Mouse (Mus musculus) thymus, postnatal 0 days (tissue): ENCODE data around the gene Atic. TPM values are rescaled to one million over a fixed set of nuclear protein-coding genes. Genes with fewer than 3 reads are reported as not detected.

Experiments
- DNase-seq: peaks from one replicate; pipeline ENCODE4 v3.0.0-alpha.2; 2015; ENCODE audit warnings: low spot score
- polyA plus RNA-seq: library from polyadenylated mRNA; unstranded; fragments of >200 nt; fragmentation: Nextera tagmentation; extraction: Ambion mirVana; gene quantifications from 2 replicates; pipeline ENCODE4 v1.2.1, GENCODE M21; 2015

The Atic gene
- 80.8 and 92.4 TPM in 2 replicates for polyA plus RNA-seq

DNA sequence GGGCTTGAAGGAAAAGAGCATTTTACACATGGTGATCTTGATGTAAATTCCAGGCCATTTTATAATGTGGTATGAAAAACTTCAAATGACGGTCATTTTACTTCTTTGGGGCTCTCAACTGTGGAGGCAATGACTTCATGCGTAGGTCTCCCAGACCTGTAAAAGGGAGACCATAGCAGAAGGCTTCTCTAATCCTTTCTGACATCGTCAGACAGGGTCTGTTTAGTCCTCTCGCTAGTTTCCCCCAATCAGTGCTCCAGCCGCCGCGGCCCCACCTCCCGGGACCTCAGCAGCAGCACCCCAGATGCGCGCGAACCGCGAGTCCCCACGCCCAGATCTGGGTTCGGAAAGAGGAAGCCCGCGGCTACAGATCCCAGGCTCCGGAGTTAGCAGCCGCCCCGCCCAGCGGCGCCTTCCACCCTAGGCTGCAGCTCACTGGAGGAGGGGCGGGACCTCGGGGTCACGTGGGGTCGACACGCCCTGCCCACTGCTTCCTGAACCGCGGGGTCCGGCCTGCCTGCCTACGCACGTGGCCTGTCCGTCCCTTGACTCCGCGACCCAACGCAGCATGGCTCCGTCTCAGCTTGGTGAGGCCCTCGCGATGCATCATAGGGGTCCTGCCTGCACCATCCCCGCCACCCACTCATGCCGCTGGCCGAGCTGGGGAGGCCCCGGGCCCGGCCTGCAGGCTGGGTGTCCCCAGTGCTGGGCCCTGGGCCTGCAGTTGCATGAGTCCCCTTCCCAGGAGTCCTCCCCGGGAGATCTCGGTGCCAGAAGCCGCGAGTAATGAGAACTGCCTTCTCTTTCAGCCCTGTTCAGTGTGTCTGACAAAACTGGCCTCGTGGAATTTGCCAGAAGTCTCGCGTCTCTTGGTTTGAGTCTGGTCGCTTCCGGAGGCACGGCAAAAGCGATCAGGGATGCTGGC, at the start of gene Atic:
Gene Atic (plus strand): TSS at position 463 of the 925 bp plus-strand sequence.
- peak; percentile 92 for DNase-seq

DNA sequence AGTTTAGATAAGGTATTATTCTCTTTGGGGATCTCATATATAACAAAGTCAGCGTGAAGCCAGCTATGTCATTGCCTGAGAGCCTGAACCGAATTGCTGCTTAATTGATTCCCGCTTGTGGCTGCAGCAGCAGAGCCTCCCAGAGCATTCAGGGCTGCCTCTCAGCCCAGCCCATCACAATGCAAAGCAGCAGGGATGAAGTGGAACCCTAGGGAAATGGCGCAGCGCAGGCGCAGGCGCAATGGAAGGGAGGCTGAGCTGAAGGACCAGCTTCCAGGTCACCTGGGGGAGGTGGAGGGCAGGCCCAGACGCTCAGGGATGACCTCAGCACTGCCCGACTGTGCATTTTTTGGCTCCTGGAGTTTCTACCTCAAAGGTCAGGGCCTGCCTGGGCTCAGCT, 49.7 kb upstream of the Atic start:
- DNase-seq, result no peak

DNA sequence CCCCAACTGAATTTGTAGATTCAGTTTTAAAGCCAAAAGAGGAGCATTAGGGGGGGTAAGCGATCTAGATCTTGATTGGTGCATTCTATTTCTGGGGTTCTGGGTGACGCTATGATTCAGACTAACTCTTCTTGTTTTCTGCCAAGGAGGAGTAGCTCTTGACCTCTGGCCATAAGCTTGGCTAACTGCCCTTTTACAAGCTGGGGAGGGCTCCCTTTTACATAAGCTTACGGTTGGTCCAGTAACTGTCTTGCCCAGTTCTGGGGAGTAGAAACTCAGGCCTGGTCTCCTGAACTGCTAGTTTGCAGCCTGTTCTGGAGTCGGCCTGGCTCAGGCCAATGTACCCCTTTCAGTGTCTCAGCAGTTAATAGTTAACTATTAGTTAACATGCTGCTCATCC, 41.9 kb upstream of the Atic start:
- no peak for DNase-seq

DNA sequence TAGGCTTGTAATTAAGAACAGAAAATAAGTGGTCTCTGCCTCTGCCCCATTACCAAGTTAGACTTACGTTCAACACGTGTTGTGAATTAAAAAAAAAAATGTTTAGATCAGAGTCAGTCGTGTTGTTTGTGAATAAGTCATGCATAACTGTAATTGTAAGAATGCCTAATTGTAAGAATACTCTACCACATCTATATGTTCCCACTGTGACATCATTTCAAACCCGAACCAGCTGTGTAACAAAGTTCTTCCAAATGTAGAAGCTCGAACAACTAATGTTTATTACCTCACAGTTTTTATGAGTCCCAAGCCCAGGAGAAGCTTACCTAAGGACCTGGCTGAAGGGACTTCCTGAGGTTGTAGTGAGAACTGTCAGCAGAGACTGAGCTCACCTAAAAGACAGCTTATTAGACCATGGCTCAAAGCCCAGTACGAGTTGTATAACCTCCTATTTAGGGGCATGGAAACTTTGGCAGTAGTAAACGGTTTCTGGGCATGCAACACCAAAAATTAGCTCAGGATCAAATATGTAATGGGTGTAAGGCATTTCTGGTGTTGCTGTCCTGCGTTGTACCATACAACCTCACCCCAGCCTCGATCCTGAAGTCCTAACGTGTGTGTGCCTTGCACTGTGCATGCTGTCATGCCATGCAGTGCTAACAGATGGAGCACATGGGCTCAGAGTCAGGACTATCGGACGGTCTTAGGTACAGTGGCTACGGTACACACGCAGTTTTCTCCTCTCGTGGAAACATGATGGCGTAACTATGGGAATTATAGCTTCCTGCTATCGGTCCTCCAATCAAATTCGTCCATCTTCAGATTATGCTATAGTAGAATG, 27.9 kb upstream of the Atic start:
- DNase-seq, result no peak

DNA sequence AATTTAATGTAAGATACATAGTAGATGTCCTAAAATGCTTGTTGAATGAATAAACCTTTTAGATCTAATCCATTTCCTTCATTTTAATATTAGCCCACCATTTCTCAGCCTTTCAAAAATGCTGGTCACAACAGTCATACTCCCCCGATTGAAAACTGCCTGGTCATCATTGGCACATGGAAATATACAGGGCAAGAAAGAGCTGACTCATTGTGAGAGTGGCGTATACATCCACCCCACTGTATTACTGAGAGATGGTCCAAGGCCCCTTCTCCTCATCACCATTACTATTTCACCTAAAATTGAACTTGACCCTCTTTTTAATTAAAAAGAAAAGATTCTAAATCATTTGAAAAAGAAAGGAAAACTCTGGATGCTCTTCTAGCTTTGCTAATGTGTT, 26.2 kb upstream of the Atic start:
- DNase-seq, result no peak

DNA sequence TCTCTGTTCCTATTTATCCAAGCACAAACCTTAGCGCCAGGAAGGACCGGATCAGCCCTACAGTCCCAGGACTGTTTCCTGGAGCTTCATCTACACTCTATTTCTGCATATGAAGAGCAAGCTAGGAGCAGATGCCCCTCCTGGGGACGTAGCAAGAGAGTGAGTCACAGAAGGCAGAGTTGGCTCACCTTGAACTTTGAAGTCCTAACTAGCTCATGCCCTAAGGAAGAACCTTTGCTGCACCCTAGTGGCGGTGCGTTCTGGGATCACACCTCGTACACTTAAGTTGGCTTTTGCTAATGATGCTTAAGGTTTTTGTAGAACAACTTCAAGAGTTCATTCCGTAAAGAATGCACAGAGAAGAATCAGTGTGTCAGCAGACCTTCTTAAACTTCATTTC, 25.3 kb upstream of the Atic start:
- peak; percentile 36 for DNase-seq

DNA sequence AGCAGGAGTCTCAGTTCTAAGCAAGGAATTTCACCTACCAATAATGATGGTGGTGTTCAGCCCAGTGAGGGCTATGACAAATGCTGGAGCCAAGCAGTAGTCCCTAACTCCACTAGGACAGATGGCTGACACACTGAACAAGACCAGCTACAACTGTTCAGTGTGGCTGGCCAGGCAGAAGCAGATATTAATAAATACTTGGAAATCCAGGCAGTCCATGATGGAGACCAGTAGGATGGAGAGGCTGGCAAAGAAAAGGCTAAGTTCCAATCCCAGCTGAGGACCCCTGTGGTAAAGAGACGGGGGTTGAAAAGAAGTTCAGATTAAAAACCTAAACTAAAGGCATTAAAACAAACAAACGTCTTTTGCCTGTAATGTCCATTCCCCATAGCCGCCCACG, 17.3 kb upstream of the Atic start:
- no peak for DNase-seq

DNA sequence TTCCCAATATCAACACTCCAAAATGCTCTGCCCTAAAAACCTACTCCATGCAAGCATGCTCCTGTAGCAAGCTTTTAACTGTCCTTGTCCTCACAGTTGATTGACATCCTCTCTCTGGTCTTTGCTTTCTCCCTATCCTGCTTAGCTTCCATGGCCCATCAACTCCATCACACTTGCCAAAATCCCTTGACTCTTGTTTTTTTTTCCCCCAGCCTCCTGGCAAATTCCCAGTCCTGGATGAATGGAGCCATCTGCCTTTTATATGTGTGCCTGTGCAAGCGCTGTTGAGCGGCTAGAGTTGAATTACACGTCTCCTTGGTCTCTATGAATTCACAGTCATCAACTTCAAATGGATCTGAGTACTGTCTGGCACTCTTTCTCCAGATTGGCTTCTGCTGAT, 16.5 kb upstream of the Atic start:
- DNase-seq, result no peak

DNA sequence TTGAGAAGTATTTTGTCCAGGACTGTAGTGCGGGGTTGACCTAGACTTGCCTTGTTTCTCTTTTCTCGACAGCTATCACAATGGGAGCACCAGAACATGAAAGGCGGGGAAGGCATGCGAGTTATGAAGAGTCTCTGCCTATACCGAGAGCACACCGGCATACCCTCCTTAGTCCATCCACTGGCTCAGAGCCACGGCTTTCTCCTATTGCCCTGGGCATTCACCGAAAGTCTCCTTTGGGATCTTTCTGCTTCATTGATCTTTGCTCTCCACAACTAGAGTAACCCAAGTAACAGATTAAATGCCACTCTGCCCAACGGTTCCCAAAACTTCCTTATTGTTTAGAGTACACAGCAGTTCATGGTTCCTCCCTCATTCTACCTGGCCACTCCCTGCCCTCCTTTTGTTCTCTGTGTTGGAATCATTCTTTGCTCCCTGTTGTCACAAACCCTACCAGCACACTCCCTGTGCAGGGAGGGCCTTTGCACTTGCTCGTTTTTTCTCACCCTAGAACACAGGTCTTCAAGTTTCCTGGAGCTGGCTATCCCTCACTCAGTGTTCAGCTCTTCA, 6.2 kb upstream of the Atic start:
- DNase-seq, result no peak

DNA sequence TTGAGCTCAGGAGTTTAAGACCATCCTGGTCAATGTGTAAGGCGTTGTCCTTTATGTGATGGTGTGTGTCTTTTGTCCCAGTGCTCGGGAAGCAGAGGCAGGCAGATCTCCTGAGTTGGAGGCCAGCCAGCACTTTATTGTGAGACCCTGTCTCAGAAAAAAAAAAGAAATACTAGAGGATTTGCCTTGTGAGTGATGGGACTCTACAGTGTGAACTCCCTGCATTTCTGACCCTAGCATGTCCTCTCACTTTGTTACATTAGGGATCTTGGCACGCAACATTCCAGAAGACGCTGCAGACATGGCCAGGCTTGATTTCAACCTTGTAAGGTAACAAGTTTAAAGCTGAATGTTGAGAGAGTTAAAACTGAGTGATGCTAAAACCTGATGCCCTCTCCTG, 3.7 kb downstream of the Atic start:
- DNase-seq, result no peak

DNA sequence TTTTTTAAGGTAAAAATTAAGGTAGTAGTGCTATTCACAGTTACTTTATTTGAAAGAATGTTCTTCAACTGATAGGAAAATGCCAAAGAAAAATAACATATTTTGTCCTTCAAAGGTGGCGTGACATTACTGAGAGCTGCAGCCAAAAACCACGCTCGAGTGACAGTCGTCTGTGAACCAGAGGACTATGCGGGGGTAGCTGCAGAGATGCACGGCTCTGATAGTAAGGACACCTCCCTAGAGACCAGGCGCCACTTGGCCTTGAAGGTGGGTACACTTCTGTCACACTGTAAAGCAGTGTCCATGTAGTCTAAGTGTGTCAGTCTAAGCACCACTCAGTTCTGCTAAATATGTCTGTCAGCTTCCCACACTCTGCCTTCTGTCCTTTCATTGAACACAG, 7.3 kb downstream of the Atic start:
- no peak for DNase-seq

DNA sequence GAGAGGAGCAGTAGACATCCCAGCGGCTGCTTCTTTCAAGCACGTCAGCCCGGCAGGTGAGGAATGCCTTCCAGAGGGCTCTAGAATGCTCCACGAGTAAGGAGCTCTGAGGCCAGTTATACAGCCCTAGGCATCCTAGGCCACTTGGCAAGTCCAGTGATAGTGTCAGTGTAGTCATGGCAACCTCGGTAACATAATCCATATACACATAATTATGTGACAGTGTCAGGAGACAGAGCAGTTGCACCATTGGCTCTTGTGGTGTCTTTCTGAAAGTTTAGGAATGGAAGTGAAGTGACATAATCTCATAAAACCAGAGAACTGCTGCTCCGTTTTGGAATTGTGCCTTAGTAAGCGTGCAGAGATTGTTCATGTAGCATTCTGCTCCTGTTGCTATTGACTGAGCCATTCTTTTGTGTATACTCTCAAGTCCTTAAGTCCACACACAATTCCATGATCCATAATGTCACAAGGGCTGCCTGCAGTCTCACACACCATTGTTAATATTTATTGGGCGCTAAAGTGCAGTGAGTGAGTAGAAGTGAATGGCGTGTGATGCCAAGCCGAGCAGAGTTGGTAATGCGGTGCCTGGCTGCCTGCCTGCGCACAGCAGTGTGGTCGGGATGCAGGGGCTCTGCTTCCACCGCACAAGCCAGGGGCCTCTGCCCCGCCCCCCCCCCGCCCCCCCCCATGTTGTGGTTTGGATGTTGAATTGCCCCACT, 11.1 kb downstream of the Atic start:
- no peak for DNase-seq

DNA sequence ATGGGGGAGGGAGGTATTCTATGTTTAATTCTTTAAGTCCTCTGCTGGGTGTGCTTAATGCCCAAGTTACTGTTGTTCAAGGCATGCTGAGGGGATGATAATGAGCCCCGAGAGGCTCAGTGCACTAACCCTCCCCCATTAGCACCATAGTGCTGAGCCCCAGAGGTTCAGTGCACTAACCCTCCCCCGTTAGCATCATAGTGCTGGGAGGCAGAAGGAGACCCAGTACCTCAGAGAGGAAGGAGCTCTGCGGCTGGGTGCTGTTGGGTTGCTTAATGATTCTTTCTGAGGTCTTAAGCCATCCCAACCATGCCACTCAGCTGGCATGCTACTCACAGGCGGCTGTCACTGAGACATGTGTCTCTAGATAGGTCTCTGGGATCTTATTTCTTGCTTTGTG, 13.2 kb downstream of the Atic start:
- no peak for DNase-seq

DNA sequence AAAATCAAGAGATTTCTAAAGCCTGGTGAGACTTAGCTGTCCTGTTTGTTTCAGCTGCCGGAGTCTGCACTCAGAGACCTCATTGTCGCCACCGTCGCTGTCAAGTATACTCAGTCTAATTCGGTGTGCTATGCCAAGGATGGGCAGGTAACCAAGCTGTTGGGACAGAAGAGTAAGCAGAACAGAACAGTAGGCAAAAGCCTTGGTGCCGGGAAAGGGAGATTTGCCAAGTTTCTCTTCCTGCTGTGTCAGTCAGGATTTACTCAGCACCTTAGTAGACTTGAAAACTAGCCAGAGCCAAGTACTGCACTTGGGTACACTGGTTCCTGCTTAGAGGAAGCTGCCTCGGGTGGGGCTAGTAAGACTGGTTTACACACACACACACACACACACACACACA, 19.0 kb downstream of the Atic start:
- no peak for DNase-seq

DNA sequence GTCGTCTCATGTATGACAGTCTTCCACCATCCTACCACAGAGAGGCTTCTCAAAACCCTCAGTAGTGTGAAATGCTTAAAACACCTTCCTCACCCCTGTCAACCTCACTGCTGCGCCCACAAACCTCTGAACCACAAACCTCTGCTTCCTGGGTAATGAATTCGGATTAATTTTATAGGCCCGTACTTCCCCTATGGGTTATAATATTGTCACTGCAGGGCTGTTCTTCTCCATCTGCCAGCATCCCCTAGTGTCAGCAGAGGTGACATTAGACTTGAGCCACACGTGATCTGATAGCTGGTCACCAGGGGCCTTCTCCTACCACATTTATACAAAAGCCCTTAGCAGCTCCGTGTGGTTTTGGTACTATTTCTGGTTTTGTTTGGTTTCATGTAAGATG, 19.9 kb downstream of the Atic start:
- DNase-seq, result no peak

DNA sequence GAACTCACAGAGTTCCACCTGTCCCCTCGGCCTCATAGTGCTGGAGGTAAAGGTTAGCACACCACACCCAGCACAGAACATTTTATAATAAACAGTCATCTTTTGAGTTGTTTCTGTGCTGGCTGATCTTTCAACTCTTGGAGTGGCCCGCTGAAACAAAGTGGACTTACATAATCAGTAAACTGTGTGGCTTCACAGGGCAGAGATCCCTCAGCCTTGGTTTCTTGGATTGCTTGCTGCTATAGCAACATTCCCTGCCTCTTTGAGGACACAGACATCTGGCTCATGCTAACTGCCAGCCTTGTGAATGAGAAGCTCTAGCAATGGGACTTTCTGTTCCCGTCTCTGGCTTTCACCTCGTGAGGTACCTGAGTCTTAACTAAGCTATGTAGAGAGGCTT, 22.6 kb downstream of the Atic start:
- no peak for DNase-seq

DNA sequence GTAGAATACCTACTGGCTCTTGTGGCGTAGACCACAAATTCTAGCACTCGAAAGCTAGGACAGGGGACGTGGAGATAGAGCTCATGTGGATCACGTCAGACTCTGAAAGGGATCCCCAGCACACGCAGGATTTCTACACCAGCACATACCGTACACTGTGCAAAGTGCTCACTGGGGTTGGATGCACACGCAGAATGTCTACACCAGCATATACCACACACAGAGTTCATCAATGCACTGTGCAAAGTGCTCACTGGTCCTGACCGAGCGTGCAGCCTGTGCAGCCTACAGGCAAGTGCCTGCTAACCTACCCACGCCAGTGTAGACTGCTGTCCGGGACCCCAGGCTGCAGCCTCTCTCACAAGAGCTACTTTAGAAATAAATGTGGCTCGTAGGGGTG, 23.5 kb downstream of the Atic start:
- no peak for DNase-seq

DNA sequence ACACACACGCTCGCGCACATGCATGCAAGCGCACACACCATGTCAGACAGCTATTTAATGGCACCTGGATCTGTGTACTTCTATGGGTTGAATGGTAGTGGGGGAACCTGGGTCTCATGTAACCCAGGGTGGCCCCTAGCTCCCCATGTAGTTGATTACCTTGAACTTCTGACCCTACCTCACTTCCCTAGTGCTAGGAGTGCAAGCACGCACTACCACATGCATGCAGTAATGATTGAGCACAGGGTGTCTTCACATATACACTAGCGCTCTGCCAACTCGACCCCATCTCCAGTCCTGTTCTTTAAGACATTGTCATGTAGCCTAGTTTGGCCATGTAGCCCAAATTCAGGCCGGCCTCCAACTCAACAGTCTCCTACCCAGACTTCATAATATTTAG, 26.4 kb downstream of the Atic start:
- no peak for DNase-seq

DNA sequence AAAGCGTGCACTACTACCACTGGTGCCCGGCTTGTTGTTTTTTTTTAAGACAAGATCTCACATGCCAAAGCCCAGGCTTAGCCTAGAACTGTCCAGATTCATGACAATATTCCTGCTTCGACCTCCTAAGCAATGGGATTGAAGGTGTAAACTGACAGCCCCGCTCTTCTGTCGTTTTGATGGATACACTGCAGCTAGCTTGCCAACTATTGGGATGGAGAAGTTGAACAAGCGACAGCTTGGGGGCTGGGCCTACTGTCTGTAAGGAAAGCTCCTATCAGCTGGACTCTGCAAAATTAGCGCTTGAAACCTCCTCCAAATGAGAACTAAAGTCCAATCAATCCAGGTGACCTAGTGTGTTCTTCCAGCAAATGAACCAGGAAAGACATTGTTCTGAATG, 26.9 kb downstream of the Atic start:
- DNase-seq, result no peak

DNA sequence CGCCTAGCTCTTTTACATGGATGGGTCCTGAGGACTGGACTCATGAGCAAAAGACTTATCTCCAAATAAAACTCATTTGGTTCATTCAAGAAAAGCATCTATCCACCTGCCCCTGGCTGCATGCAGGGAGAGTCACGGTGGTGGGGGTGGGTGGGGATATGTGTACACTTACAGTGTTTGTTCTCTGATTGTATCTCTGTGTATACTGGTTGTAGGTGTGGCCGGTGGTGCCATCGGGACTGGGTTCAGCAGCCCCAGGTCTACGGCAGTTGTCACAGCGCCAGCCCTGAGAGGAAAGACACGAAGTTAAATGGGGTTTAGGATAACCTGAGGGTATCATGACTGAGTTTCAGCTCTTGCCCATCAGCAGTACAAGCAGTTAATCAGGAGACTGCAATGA, 29.7 kb downstream of the Atic start:
- DNase-seq, result no peak

DNA sequence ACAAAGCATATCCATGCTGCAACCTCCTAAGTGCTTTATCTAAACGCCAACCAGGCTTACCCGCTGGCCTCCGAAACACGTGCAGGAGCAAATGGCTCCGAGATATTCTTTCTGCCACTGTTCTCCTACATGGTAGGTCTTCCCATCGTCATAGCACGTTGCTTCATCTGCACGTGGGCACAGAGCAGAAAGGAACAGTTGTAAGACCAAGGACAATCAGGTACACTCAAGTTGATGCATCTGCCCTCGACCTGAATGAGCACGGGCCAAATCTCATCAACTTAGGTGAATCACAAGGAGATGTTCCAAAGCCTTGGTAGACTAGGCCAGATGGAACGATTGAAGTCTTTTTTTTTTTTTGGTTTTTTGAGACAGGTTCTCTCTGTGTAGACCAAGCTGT, 33.1 kb downstream of the Atic start:
- DNase-seq, result no peak

DNA sequence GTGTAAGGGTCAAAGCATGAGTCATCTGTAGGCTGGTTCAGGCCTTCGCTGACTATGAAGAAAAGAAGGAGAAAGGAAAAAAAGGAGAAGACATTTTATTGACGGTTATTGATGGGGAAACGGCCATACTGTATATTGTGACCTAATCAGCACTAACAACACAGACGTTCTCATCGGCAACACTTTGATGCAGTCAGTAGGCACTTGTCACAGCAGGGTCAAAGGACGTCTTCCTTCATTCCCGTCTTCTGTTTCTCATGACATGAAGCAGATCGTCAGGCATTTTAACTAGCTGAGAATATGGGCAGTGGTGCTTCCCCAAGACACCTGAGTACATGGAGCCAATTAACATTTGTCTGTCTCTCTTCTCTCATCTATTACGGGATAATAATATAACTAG, 36.2 kb downstream of the Atic start:
- DNase-seq, result no peak
